In the genomic region with DNA sequence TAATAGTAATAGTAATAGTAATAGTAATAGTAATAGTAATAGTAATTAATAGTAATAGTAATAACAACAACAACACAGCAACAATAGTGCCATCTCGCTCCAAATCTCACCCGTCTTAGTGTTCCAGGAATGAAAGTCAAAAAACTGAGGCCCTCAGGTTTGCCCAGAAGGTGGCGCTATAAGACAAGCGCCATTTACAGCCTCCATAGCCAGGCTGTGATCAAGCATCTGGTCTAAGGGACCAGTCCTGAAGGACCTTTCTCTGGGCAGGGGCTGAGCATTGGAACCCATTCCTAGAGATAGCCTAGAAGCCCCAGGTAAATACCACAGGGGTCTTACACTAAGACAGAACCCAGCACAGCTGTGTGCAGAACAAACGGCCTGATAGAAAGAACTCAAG, we compare ENCODE assay signal across 9 mouse cellular contexts. TPM values are rescaled to one million over a fixed set of nuclear protein-coding genes. Genes with fewer than 3 reads are reported as not detected.
DNase-seq lines count a peak whose midpoint lies in the region; ATAC-seq and TF ChIP-seq lines count a peak whose summit lies in the region.
"Had no signal": no experiment of that assay in that cellular context is flagged by ENCODE, and none has a peak within 500 bp of the region (broad histone marks: within the 10 kb centered on the region; RNA-seq: fewer than 3 reads in every experiment).

No protein-coding gene starts in this region.

- WGBS in midbrain, embryonic 10.5 days = 18% methylated on average over 5 of the region's 5 CpGs
- 11% methylated on average over 5 of the region's 5 CpGs for WGBS in midbrain, embryonic 16.5 days
- WGBS in forebrain, embryonic 13.5 days = 10% methylated on average over 5 of the region's 5 CpGs
- 7% methylated on average over 5 of the region's 5 CpGs for WGBS in hindbrain, embryonic 16.5 days
- 6% methylated on average over 5 of the region's 5 CpGs for WGBS in midbrain, embryonic 15.5 days

- H3K36me3 ChIP-seq in midbrain, embryonic 10.5 days = no peaks in the 10 kb centered on the region
- no peaks in the 10 kb centered on the region for H3K36me3 ChIP-seq in midbrain, embryonic 16.5 days (ENCODE audit: control insufficient read depth, insufficient read depth, low read length)
- no peaks in the 10 kb centered on the region for H3K36me3 ChIP-seq in forebrain, embryonic 13.5 days (ENCODE audit: poor library complexity, severe bottlenecking)
- H3K36me3 ChIP-seq in hindbrain, embryonic 16.5 days (ENCODE audit: control insufficient read depth, insufficient read depth, low read length) = no peaks in the 10 kb centered on the region
- H3K36me3 ChIP-seq in midbrain, embryonic 15.5 days (replicated peaks) = no peaks in the 10 kb centered on the region
- H3K36me3 ChIP-seq in splenic B cell, adult 2 months (ENCODE audit: control insufficient read depth, insufficient read depth, low read length, poor library complexity, severe bottlenecking) = no peaks in the 10 kb centered on the region
- H3K36me3 ChIP-seq: embryonic facial prominence, embryonic 12.5 days had no signal

- H3K9me3 ChIP-seq in midbrain, embryonic 10.5 days (replicated peaks) = no peaks in the 10 kb centered on the region
- H3K9me3 ChIP-seq in midbrain, embryonic 16.5 days (replicated peaks; ENCODE audit: control insufficient read depth, low read length, poor library complexity, severe bottlenecking) = no peaks in the 10 kb centered on the region
- H3K9me3 ChIP-seq in forebrain, embryonic 13.5 days (replicated peaks) = no peaks in the 10 kb centered on the region
- no peaks in the 10 kb centered on the region for H3K9me3 ChIP-seq in hindbrain, embryonic 16.5 days (ENCODE audit: control insufficient read depth, low read length)
- H3K9me3 ChIP-seq in midbrain, embryonic 15.5 days = no peaks in the 10 kb centered on the region
- H3K9me3 ChIP-seq: embryonic facial prominence, embryonic 12.5 days had no signal

- ATAC-seq in midbrain, embryonic 16.5 days = no peak
- peak; percentile 64 for ATAC-seq in forebrain, embryonic 13.5 days
- peak; percentile 55 for ATAC-seq in hindbrain, embryonic 16.5 days
- ATAC-seq in midbrain, embryonic 15.5 days (replicated peaks) = 0 out of 2 replicates have a peak, but pooled peaks have one; percentile 28

- no peak overlapping the region for H3K4me3 ChIP-seq in midbrain, embryonic 10.5 days
- H3K4me3 ChIP-seq in midbrain, embryonic 16.5 days (ENCODE audit: low read depth, low read length) = no peak overlapping the region
- no peak overlapping the region for H3K4me3 ChIP-seq in forebrain, embryonic 13.5 days
- H3K4me3 ChIP-seq in hindbrain, embryonic 16.5 days (ENCODE audit: low read length) = no peak overlapping the region
- no peak overlapping the region for H3K4me3 ChIP-seq in left cerebral cortex, adult 2 months
- H3K4me3 ChIP-seq in midbrain, embryonic 15.5 days = no peak overlapping the region
- H3K4me3 ChIP-seq: embryonic facial prominence, embryonic 12.5 days had no signal

- intact Hi-C loops in left cerebral cortex, adult 2 months (cut with DNase I) = loop anchor here (1.0 to 10.0 kb wide), 3 partner anchors 43 to 722 kb away; no protein-coding TSS in a partner anchor

- peak overlapping the region; percentile 82 for H3K27ac ChIP-seq in midbrain, embryonic 10.5 days (replicated peaks)
- no peak overlapping the region for H3K27ac ChIP-seq in midbrain, embryonic 16.5 days (ENCODE audit: low read length)
- H3K27ac ChIP-seq in forebrain, embryonic 13.5 days = no peak overlapping the region
- no peak overlapping the region for H3K27ac ChIP-seq in hindbrain, embryonic 16.5 days (ENCODE audit: low read depth, low read length)
- no peak overlapping the region for H3K27ac ChIP-seq in left cerebral cortex, adult 2 months
- no peak overlapping the region for H3K27ac ChIP-seq in midbrain, embryonic 15.5 days
- H3K27ac ChIP-seq: embryonic facial prominence, embryonic 12.5 days had no signal

- peak; percentile 94 for TF ChIP-seq CTCF in left cerebral cortex, adult 2 months (IDR thresholded peaks at IDR 0.05)

- no peak overlapping the region for H3K4me2 ChIP-seq in midbrain, embryonic 16.5 days (ENCODE audit: low read length)
- H3K4me2 ChIP-seq in forebrain, embryonic 13.5 days = no peak overlapping the region
- no peak overlapping the region for H3K4me2 ChIP-seq in hindbrain, embryonic 16.5 days (ENCODE audit: low read length)
- H3K4me2 ChIP-seq in midbrain, embryonic 15.5 days = no peak overlapping the region
- H3K4me2 ChIP-seq: embryonic facial prominence, embryonic 12.5 days had no signal

- H3K27me3 ChIP-seq in midbrain, embryonic 10.5 days (ENCODE audit: low read depth, poor library complexity, severe bottlenecking) = no peaks in the 10 kb centered on the region
- 0 out of 2 replicates have a peak, but pooled peaks cover 2% of the 10 kb centered on the region for H3K27me3 ChIP-seq in midbrain, embryonic 16.5 days (ENCODE audit: control insufficient read depth, insufficient read depth, low read depth, low read length)
- H3K27me3 ChIP-seq in forebrain, embryonic 13.5 days = 0 out of 2 replicates have a peak, but pooled peaks cover 3% of the 10 kb centered on the region
- H3K27me3 ChIP-seq in hindbrain, embryonic 16.5 days (replicated peaks; ENCODE audit: control insufficient read depth, insufficient read depth, low read length) = no peaks in the 10 kb centered on the region
- H3K27me3 ChIP-seq in midbrain, embryonic 15.5 days (replicated peaks) = no peaks in the 10 kb centered on the region
- no peaks in the 10 kb centered on the region for H3K27me3 ChIP-seq in splenic B cell, adult 2 months (ENCODE audit: control insufficient read depth, insufficient read depth, low read length, poor library complexity, severe bottlenecking)

- peak; percentile 82 for DNase-seq in midbrain, embryonic 10.5 days (ENCODE audit: low spot score)
- peak; percentile 62 for DNase-seq in c-Kit-positive CD71-positive TER-119-positive erythroid progenitor cells, embryonic 14.5 days (ENCODE audit: low spot score)
- peak; percentile 60 to 73 for DNase-seq in left cerebral cortex, adult 2 months (ENCODE audit: extremely low spot score in 1 of 2, low spot score in 2 of 2)
- DNase-seq in splenic B cell, adult 2 months (ENCODE audit: low read depth, low spot score) = peak; percentile 77

- H3K4me1 ChIP-seq in midbrain, embryonic 10.5 days = peaks cover 59% of the 10 kb centered on the region
- H3K4me1 ChIP-seq in midbrain, embryonic 16.5 days (ENCODE audit: control insufficient read depth, insufficient read depth, low read length) = peaks cover 23% of the 10 kb centered on the region
- peaks cover 32% of the 10 kb centered on the region for H3K4me1 ChIP-seq in forebrain, embryonic 13.5 days
- peaks cover 17% of the 10 kb centered on the region for H3K4me1 ChIP-seq in hindbrain, embryonic 16.5 days (ENCODE audit: control insufficient read depth, insufficient read depth, low read depth, low read length)
- H3K4me1 ChIP-seq in midbrain, embryonic 15.5 days = peaks cover 19% of the 10 kb centered on the region

- H3K9ac ChIP-seq in midbrain, embryonic 16.5 days (ENCODE audit: low read depth, low read length) = no peak overlapping the region
- H3K9ac ChIP-seq in forebrain, embryonic 13.5 days = 0 out of 2 replicates have a peak overlapping the region, but pooled peaks have one; percentile 2
- no peak overlapping the region for H3K9ac ChIP-seq in hindbrain, embryonic 16.5 days (ENCODE audit: low read depth, low read length)
- H3K9ac ChIP-seq in midbrain, embryonic 15.5 days = no peak overlapping the region
- H3K9ac ChIP-seq: embryonic facial prominence, embryonic 12.5 days had no signal

RNA-seq across cellular contexts. Expression of a gene that starts 17.5 kb away (rescaled TPM):
- polyA plus RNA-seq in midbrain, embryonic 10.5 days (2016; fragmentation: Nextera tagmentation; extraction: Ambion mirVana) = 44.9 and 46.1 TPM in 2 replicates
- polyA plus RNA-seq in midbrain, embryonic 16.5 days (2015; fragmentation: Nextera tagmentation; extraction: Ambion mirVana) = 14.8 and 16.3 TPM in 2 replicates
- polyA plus RNA-seq in forebrain, embryonic 13.5 days (2015; fragmentation: Nextera tagmentation; extraction: Ambion mirVana) = 12.3 and 13.8 TPM in 2 replicates
- 22.2 and 27.4 TPM in 2 replicates for polyA plus RNA-seq in hindbrain, embryonic 16.5 days (2015; fragmentation: Nextera tagmentation; extraction: Ambion mirVana)
- total RNA-seq in left cerebral cortex, adult 2 months (2021) = 1 to 10 TPM; 4.8 to 5.0 TPM
- 19.9 and 20.5 TPM in 2 replicates for polyA plus RNA-seq in midbrain, embryonic 15.5 days (2015; fragmentation: Nextera tagmentation; extraction: Ambion mirVana)

RNA-seq across cellular contexts. Expression of a gene that starts 37.4 kb away (rescaled TPM):
- polyA plus RNA-seq in midbrain, embryonic 10.5 days (2016; fragmentation: Nextera tagmentation; extraction: Ambion mirVana) = 71.9 and 78.0 TPM in 2 replicates
- polyA plus RNA-seq in midbrain, embryonic 16.5 days (2015; fragmentation: Nextera tagmentation; extraction: Ambion mirVana) = 79.1 and 81.8 TPM in 2 replicates
- polyA plus RNA-seq in forebrain, embryonic 13.5 days (2015; fragmentation: Nextera tagmentation; extraction: Ambion mirVana) = 49.0 and 56.2 TPM in 2 replicates
- polyA plus RNA-seq in hindbrain, embryonic 16.5 days (2015; fragmentation: Nextera tagmentation; extraction: Ambion mirVana) = 83.3 and 86.9 TPM in 2 replicates
- total RNA-seq in left cerebral cortex, adult 2 months (2021) = 100 to 1,000 TPM; 281 to 290 TPM
- polyA plus RNA-seq in midbrain, embryonic 15.5 days (2015; fragmentation: Nextera tagmentation; extraction: Ambion mirVana) = 80.9 and 81.2 TPM in 2 replicates

RNA-seq across cellular contexts. Expression of a gene that starts 49.1 kb away (rescaled TPM):
- polyA plus RNA-seq in midbrain, embryonic 10.5 days (2016; fragmentation: Nextera tagmentation; extraction: Ambion mirVana) = 116 and 120 TPM in 2 replicates
- polyA plus RNA-seq in midbrain, embryonic 16.5 days (2015; fragmentation: Nextera tagmentation; extraction: Ambion mirVana) = 80.6 and 85.7 TPM in 2 replicates
- polyA plus RNA-seq in forebrain, embryonic 13.5 days (2015; fragmentation: Nextera tagmentation; extraction: Ambion mirVana) = 102 and 104 TPM in 2 replicates
- polyA plus RNA-seq in hindbrain, embryonic 16.5 days (2015; fragmentation: Nextera tagmentation; extraction: Ambion mirVana) = 81.2 and 84.8 TPM in 2 replicates
- total RNA-seq in left cerebral cortex, adult 2 months (2021) = 10 to 100 TPM; 28.6 to 30.0 TPM
- 88.2 and 91.7 TPM in 2 replicates for polyA plus RNA-seq in midbrain, embryonic 15.5 days (2015; fragmentation: Nextera tagmentation; extraction: Ambion mirVana)
